Mouse (Mus musculus) embryonic facial prominence, embryonic 15.5 days (tissue): ENCODE measurements around the gene Il1rapl1. TPM values are rescaled to one million over a fixed set of nuclear protein-coding genes. Genes with fewer than 3 reads are reported as not detected.

Experiments
- ATAC-seq: fragments of 200-750 bp; cut with Nextera tagmentation; 2 replicates; pipeline ENCODE4 v1.8.0; 2017; ENCODE audit warnings: low read depth, moderate TSS enrichment; ENCODE audit not compliant: insufficient number of reproducible peaks, low FRiP score, low TSS enrichment
- H3K27ac ChIP-seq: fragments of 300-500 bp; sonication (generic); replicated peaks from 2 replicates; pipeline ENCODE4 v1.5.1; 2015; ENCODE audit warnings: mild to moderate bottlenecking, inconsistent platforms
- H3K27me3 ChIP-seq: fragments of 300-500 bp; sonication (generic); 2 replicates; pipeline ENCODE4 v1.6.1; 2015; ENCODE audit warnings: inconsistent platforms
- H3K36me3 ChIP-seq: fragments of 300-500 bp; sonication (generic); 2 replicates; pipeline ENCODE4 v1.6.1; 2015; ENCODE audit warnings: mild to moderate bottlenecking, inconsistent platforms
- H3K4me1 ChIP-seq: fragments of 300-500 bp; sonication (generic); 2 replicates; pipeline ENCODE4 v1.6.1; 2015; ENCODE audit warnings: inconsistent platforms
- H3K4me2 ChIP-seq: fragments of 300-500 bp; sonication (generic); replicated peaks from 2 replicates; pipeline ENCODE4 v1.6.1; 2015; ENCODE audit warnings: mild to moderate bottlenecking, inconsistent platforms
- H3K4me3 ChIP-seq: fragments of 300-500 bp; sonication (generic); replicated peaks from 2 replicates; pipeline ENCODE4 v1.5.1; 2015; ENCODE audit warnings: mild to moderate bottlenecking, inconsistent platforms
- H3K9ac ChIP-seq: fragments of 300-500 bp; sonication (generic); 2 replicates; pipeline ENCODE4 v1.6.1; 2015; ENCODE audit warnings: inconsistent platforms
- H3K9me3 ChIP-seq: fragments of 300-500 bp; sonication (generic); replicated peaks from 2 replicates; pipeline ENCODE4 v1.6.1; 2016; ENCODE audit warnings: inconsistent platforms
- WGBS: fragments of 180-500 bp; shearing (Covaris S2); methylation state at CpG from one replicate; pipeline ENCODE4 v1.1.7; 2015; 5-methylcytosine and 5-hydroxymethylcytosine counted together
- polyA plus RNA-seq: library from polyadenylated mRNA; unstranded; fragments of >200 nt; fragmentation: Nextera tagmentation; extraction: Ambion mirVana; gene quantifications from 2 replicates; pipeline ENCODE4 v1.2.1, GENCODE M21; 2015

Il1rapl1 gene
- polyA plus RNA-seq, 1 experiment from 2014 or later = 0.68 TPM

DNA sequence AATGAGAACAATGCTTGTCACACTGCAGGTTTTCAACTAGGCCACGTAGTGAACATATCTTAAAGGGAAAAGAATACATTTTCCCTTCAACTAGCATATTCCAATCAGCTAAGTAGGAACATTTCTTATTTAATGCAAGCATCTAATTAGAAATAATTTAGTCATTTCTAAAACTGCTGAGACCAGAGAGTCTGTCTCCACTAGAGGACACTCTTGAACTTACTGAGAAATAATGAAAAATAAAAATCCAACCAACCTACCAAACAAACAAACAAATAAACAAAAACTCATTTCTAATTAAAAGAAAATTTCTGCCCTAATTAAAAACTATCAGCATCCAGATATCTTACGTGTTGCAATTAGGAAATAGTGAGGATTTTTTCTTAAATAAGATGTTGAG, 1312.7 kb downstream of the Il1rapl1 start:
- no peak for ATAC-seq
- Histone ChIP-seq H3K4me1 (no peaks in the 10 kb centered on the region), H3K4me3 (no peak overlapping the region), H3K9me3 (no peaks in the 10 kb centered on the region), H3K36me3 (no peaks in the 10 kb centered on the region), H3K27ac (no peak overlapping the region), H3K4me2 (no peak overlapping the region), H3K27me3 (no peaks in the 10 kb centered on the region), H3K9ac (no peak overlapping the region)
- WGBS = 73% methylated on average over 2 of the region's 2 CpGs

GRCm38 (mm10) chrX:86728803-86729202, 1386.6 kb downstream of the Il1rapl1 start:
- H3K4me1 ChIP-seq = no peaks in the 10 kb centered on the region
- no peak overlapping the region for H3K27ac ChIP-seq
- 55% methylated on average over 3 of the region's 3 CpGs for WGBS
- no peak overlapping the region for H3K9ac ChIP-seq
- H3K4me2 ChIP-seq = no peak overlapping the region
- H3K4me3 ChIP-seq = no peak overlapping the region
- no peaks in the 10 kb centered on the region for H3K27me3 ChIP-seq
- H3K9me3 ChIP-seq = no peaks in the 10 kb centered on the region
- ATAC-seq = no peak
- no peaks in the 10 kb centered on the region for H3K36me3 ChIP-seq
